41 mouse cellular contexts compared by ENCODE assay signal in the genomic region with DNA sequence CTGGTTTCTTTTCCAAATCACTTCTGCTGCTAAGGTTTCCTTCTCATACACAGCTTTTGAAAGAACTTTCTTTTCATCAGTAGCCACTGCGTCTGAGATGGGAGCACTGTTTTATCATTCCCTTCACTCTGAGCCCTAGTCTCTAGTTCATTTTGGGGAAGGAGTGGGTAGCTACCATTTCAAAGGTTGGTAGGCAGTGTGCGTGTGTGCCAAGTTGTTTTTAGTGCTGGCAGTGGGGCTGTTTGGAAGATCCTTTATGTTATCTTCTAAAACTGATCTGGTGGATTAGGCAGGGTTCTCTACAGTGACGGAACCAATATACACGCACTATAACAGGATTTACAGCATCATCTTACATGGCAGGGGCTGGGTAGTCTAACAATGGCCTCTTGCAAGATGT. TPM values are rescaled to one million over a fixed set of nuclear protein-coding genes. Genes with fewer than 3 reads are reported as not detected.
"Had no signal": no experiment of that assay in that cellular context is flagged by ENCODE, and none has a peak within 500 bp of the region (broad histone marks: within the 10 kb centered on the region; RNA-seq: fewer than 3 reads in every experiment).

No protein-coding gene starts in this region.

- ATAC-seq: liver, embryonic 12.5 days; liver, postnatal 0 days; lung, postnatal 0 days; midbrain, embryonic 13.5 days; midbrain, embryonic 15.5 days; midbrain, embryonic 16.5 days had no signal

- H3K4me2 ChIP-seq: limb, embryonic 12.5 days; limb, embryonic 13.5 days; limb, embryonic 15.5 days; liver, embryonic 11.5 days; liver, embryonic 12.5 days; liver, embryonic 13.5 days; liver, embryonic 15.5 days; lung, embryonic 14.5 days; lung, embryonic 15.5 days; midbrain, embryonic 11.5 days; midbrain, embryonic 12.5 days; midbrain, embryonic 13.5 days; midbrain, embryonic 15.5 days; neural tube, embryonic 12.5 days; neural tube, embryonic 13.5 days had no signal

- H3K9ac ChIP-seq: limb, embryonic 12.5 days; limb, embryonic 13.5 days; limb, embryonic 15.5 days; liver, embryonic 12.5 days; liver, embryonic 13.5 days; liver, embryonic 14.5 days; liver, embryonic 15.5 days; liver, postnatal 0 days; lung, embryonic 14.5 days; lung, embryonic 15.5 days; midbrain, embryonic 12.5 days; midbrain, embryonic 13.5 days; midbrain, embryonic 15.5 days; neural tube, embryonic 12.5 days; neural tube, embryonic 13.5 days had no signal

- DNase-seq: left cerebral cortex, postnatal 4 days; liver; liver, embryonic 13.5 days; liver, postnatal 0 days; lung, adult 18-20 months; lung, adult 2 months; lung, embryonic 14.5 days; lung, postnatal 10 days; lung, postnatal 14 days; lung, postnatal 36 days; lung, postnatal 4 days; midbrain, embryonic 14.5 days had no signal

- H3K9me3 ChIP-seq: limb, embryonic 10.5 days; limb, embryonic 12.5 days; limb, embryonic 13.5 days; limb, embryonic 15.5 days; liver, embryonic 12.5 days; liver, embryonic 13.5 days; liver, embryonic 15.5 days; lung, embryonic 15.5 days; midbrain, embryonic 10.5 days; midbrain, embryonic 12.5 days; midbrain, embryonic 13.5 days; midbrain, embryonic 15.5 days; neural tube, embryonic 12.5 days; neural tube, embryonic 13.5 days had no signal

- H3K27me3 ChIP-seq: limb, embryonic 13.5 days; limb, embryonic 15.5 days; liver, embryonic 12.5 days; liver, embryonic 13.5 days; liver, embryonic 15.5 days; lung, embryonic 15.5 days; midbrain, embryonic 12.5 days; midbrain, embryonic 13.5 days; midbrain, embryonic 15.5 days; neural tube, embryonic 12.5 days; neural tube, embryonic 13.5 days had no signal

- H3K27ac ChIP-seq: limb, embryonic 10.5 days; limb, embryonic 12.5 days; limb, embryonic 13.5 days; limb, embryonic 15.5 days; liver, embryonic 12.5 days; liver, embryonic 13.5 days; liver, embryonic 14.5 days; liver, embryonic 15.5 days; lung, embryonic 15.5 days; macrophage; midbrain, embryonic 10.5 days; midbrain, embryonic 12.5 days; midbrain, embryonic 13.5 days; midbrain, embryonic 15.5 days; neural tube, embryonic 12.5 days; neural tube, embryonic 13.5 days had no signal

- H3K4me1 ChIP-seq: limb, embryonic 10.5 days; limb, embryonic 12.5 days; limb, embryonic 13.5 days; limb, embryonic 15.5 days; liver, embryonic 12.5 days; liver, embryonic 13.5 days; liver, embryonic 15.5 days; lung, embryonic 15.5 days; megakaryocyte, embryonic 14.5 days; midbrain, embryonic 10.5 days; midbrain, embryonic 12.5 days; midbrain, embryonic 13.5 days; midbrain, embryonic 15.5 days; neural tube, embryonic 12.5 days had no signal

- H3K4me3 ChIP-seq: limb, embryonic 10.5 days; limb, embryonic 12.5 days; limb, embryonic 13.5 days; limb, embryonic 15.5 days; liver, embryonic 12.5 days; liver, embryonic 13.5 days; liver, embryonic 15.5 days; lung, embryonic 15.5 days; megakaryocyte, embryonic 14.5 days; midbrain, embryonic 10.5 days; midbrain, embryonic 12.5 days; midbrain, embryonic 13.5 days; midbrain, embryonic 15.5 days; myocyte; neural tube, embryonic 12.5 days; neural tube, embryonic 13.5 days had no signal

- H3K36me3 ChIP-seq: limb, embryonic 10.5 days; limb, embryonic 12.5 days; limb, embryonic 13.5 days; limb, embryonic 15.5 days; liver, embryonic 12.5 days; liver, embryonic 13.5 days; liver, embryonic 15.5 days; lung, embryonic 15.5 days; midbrain, embryonic 10.5 days; midbrain, embryonic 12.5 days; midbrain, embryonic 13.5 days; midbrain, embryonic 15.5 days; neural tube, embryonic 12.5 days; neural tube, embryonic 13.5 days had no signal

RNA-seq across cellular contexts. Expression of gene Pdyn, which starts 44.6 kb away (rescaled TPM):
- total RNA-seq: liver, adult 2 months; megakaryocyte progenitor cell, adult 5-6 weeks; megakaryocyte, adult 5-6 weeks; megakaryocyte-erythroid progenitor cell, adult 5-6 weeks; monocyte, adult 5-6 weeks had no signal
- polyA plus RNA-seq: limb, embryonic 10.5 days; limb, embryonic 11.5 days; liver, adult 2 months; liver, embryonic 13.5 days; liver, embryonic 16.5 days; liver, postnatal 0 days; lung, adult 2 months; lung, embryonic 14.5 days; lung, embryonic 16.5 days; lung, postnatal 0 days; macrophage; myocyte had no signal
